In genomic region chr4:133021181-133021671, GRCm38 (mm10) we compare ENCODE assay signal across 11 mouse cellular contexts. TPM values are rescaled to one million over a fixed set of nuclear protein-coding genes. Genes with fewer than 3 reads are reported as not detected.
DNase-seq lines count a peak whose midpoint lies in the region; ATAC-seq and TF ChIP-seq lines count a peak whose summit lies in the region.
"Had no signal": no experiment of that assay in that cellular context is flagged by ENCODE, and none has a peak within 500 bp of the region (broad histone marks: within the 10 kb centered on the region; RNA-seq: fewer than 3 reads in every experiment).

No protein-coding gene starts in this region.

- peak overlapping the region; percentile 49 for H3K4me2 ChIP-seq in hindbrain, postnatal 0 days (ENCODE audit: low read depth, low read length)
- H3K4me2 ChIP-seq in midbrain, embryonic 11.5 days: peak overlapping the region; percentile 52

- no peaks in the 10 kb centered on the region; the same call in 1 of the 2 replicates for H3K36me3 ChIP-seq in hindbrain, postnatal 0 days (ENCODE audit: insufficient read depth, low read length)
- H3K36me3 ChIP-seq in midbrain, embryonic 11.5 days (ENCODE audit: control insufficient read depth, insufficient read depth, low read length): no peaks in the 10 kb centered on the region

- no peak overlapping the region for H3K9ac ChIP-seq in hindbrain, postnatal 0 days (replicated peaks; ENCODE audit: low read length)
- H3K9ac ChIP-seq in midbrain, embryonic 11.5 days (ENCODE audit: low read length): peak overlapping the region; percentile 58; the same call in 1 of the 2 replicates

- peaks cover 73% of the 10 kb centered on the region for H3K4me1 ChIP-seq in hindbrain, postnatal 0 days (ENCODE audit: insufficient read depth, low read length)
- H3K4me1 ChIP-seq in midbrain, embryonic 11.5 days (ENCODE audit: control insufficient read depth, insufficient read depth, low read length): peaks cover 69% of the 10 kb centered on the region

- 0 out of 2 replicates have a peak overlapping the region, but pooled peaks have one; percentile 1 for H3K4me3 ChIP-seq in hindbrain, postnatal 0 days (ENCODE audit: low read length)
- no peak overlapping the region for H3K4me3 ChIP-seq in midbrain, embryonic 11.5 days (ENCODE audit: low read depth, low read length)
- H3K4me3 ChIP-seq: erythroblast, embryonic 14.5 days had no signal

- no peaks in the 10 kb centered on the region for H3K27me3 ChIP-seq in hindbrain, postnatal 0 days (ENCODE audit: insufficient read depth, low read length)
- H3K27me3 ChIP-seq in midbrain, embryonic 11.5 days (ENCODE audit: control insufficient read depth, insufficient read depth, low read length): no peaks in the 10 kb centered on the region
- H3K27me3 ChIP-seq: CH12.LX had no signal

- DNase-seq in embryo, embryonic 10 days (ENCODE audit: low spot score): peak; percentile 68
- no peak for DNase-seq in embryo, embryonic 9.5 days (ENCODE audit: extremely low spot score)
- DNase-seq in embryo, embryonic 11 days: peak; percentile 75
- peak; percentile 64 for DNase-seq in hindbrain, postnatal 0 days (ENCODE audit: low spot score)
- peak; percentile 92 for DNase-seq in midbrain, embryonic 11.5 days (ENCODE audit: low spot score, missing footprints)
- no peak for DNase-seq in thymus, postnatal 0 days (ENCODE audit: low spot score)
- DNase-seq in left cerebral cortex, adult 9 months (ENCODE audit: low spot score in 2 of 2): no peak
- DNase-seq in spleen, postnatal 4 days (ENCODE audit: low spot score in 2 of 2): no peak

- no peak for ATAC-seq in hindbrain, postnatal 0 days
- ATAC-seq in midbrain, embryonic 11.5 days (ENCODE audit: low FRiP score): peak; percentile 8; the same call in 1 of the 2 replicates

- H3K9me3 ChIP-seq in hindbrain, postnatal 0 days (ENCODE audit: low read length): no peaks in the 10 kb centered on the region
- H3K9me3 ChIP-seq in midbrain, embryonic 11.5 days (ENCODE audit: control insufficient read depth, low read length): no peaks in the 10 kb centered on the region

- TF ChIP-seq CTCF in hindbrain, postnatal 0 days (IDR thresholded peaks at IDR 0.05; ENCODE audit: low read depth): no peak

- WGBS in hindbrain, postnatal 0 days: 8% methylated on average over 9 of the region's 9 CpGs
- WGBS in midbrain, embryonic 11.5 days: 2% methylated on average over 9 of the region's 9 CpGs

- H3K27ac ChIP-seq in hindbrain, postnatal 0 days: peak overlapping the region; percentile 62; the same call in 1 of the 2 replicates
- peak overlapping the region; percentile 63 for H3K27ac ChIP-seq in midbrain, embryonic 11.5 days (ENCODE audit: low read depth, low read length)
- H3K27ac ChIP-seq: macrophage had no signal

RNA-seq across cellular contexts. Expression of gene Ahdc1, which starts 10.2 kb away (rescaled TPM):
- 88.2 and 106 TPM in 2 replicates for total RNA-seq in hindbrain, postnatal 0 days (2014; rRNA removed)
- polyA plus RNA-seq in hindbrain, postnatal 0 days (2015; fragmentation: Nextera tagmentation; extraction: Ambion mirVana): 9.7 and 10.8 TPM in 2 replicates
- polyA plus RNA-seq in midbrain, embryonic 11.5 days (2014; fragmentation: Nextera tagmentation; extraction: Ambion mirVana): 4.9 and 5.3 TPM in 2 replicates
- 5.3 and 8.0 TPM in 2 replicates for polyA plus RNA-seq in thymus, postnatal 0 days (2015; fragmentation: Nextera tagmentation; extraction: Ambion mirVana)

RNA-seq across cellular contexts. Expression of gene Fgr, which starts 47.3 kb away (rescaled TPM):
- 0.07 and 0.73 TPM in 2 replicates for total RNA-seq in hindbrain, postnatal 0 days (2014; rRNA removed)
- polyA plus RNA-seq in hindbrain, postnatal 0 days (2015; fragmentation: Nextera tagmentation; extraction: Ambion mirVana): 0.19 and 0.39 TPM in 2 replicates
- polyA plus RNA-seq in midbrain, embryonic 11.5 days (2014; fragmentation: Nextera tagmentation; extraction: Ambion mirVana): not detected in 2 replicates
- polyA plus RNA-seq in thymus, postnatal 0 days (2015; fragmentation: Nextera tagmentation; extraction: Ambion mirVana): 6.0 and 7.8 TPM in 2 replicates

Comparison
In these comparisons a context has a peak if more than half of its experiments do, and no peak if none do; other contexts are left out.
1. DNase-seq: peak in embryo, embryonic 10 days (single experiment), embryo, embryonic 11 days (single experiment), hindbrain, postnatal 0 days (single experiment) and midbrain, embryonic 11.5 days (single experiment); none in embryo, embryonic 9.5 days (single experiment), thymus, postnatal 0 days (single experiment), left cerebral cortex, adult 9 months (0 of 2) and spleen, postnatal 4 days (0 of 2).